Mouse (Mus musculus) lung, embryonic 14.5 days (tissue): ENCODE results near the gene Rgr. TPM values are rescaled to one million over a fixed set of nuclear protein-coding genes. Genes with fewer than 3 reads are reported as not detected.

ENCODE experiments used
- ATAC-seq: fragments of 200-750 bp; cut with Nextera tagmentation; 2 replicates; pipeline ENCODE4 v1.8.0; 2017; ENCODE audit warnings: mild to moderate bottlenecking, moderate TSS enrichment, moderate library complexity; ENCODE audit not compliant: insufficient read depth
- DNase-seq: peaks from one replicate; pipeline ENCODE4 v3.0.0-alpha.2; 2015
- H3K27ac ChIP-seq: fragments of 300-500 bp; sonication (generic); 2 replicates; pipeline ENCODE4 v1.5.1; 2014; ENCODE audit warnings: low read depth, mild to moderate bottlenecking, moderate library complexity
- H3K27me3 ChIP-seq: fragments of 300-500 bp; sonication (generic); 2 replicates; pipeline ENCODE4 v1.6.1; 2014; ENCODE audit warnings: low read length, control low read depth; ENCODE audit not compliant: insufficient read depth
- H3K36me3 ChIP-seq: fragments of 300-500 bp; sonication (generic); 2 replicates; pipeline ENCODE4 v1.6.1; 2014; ENCODE audit warnings: control low read depth; ENCODE audit not compliant: insufficient read depth
- H3K4me1 ChIP-seq: fragments of 300-500 bp; sonication (generic); 2 replicates; pipeline ENCODE4 v1.6.1; 2014; ENCODE audit warnings: antibody characterized with exemption, control low read depth; ENCODE audit not compliant: insufficient read depth
- H3K4me2 ChIP-seq: fragments of 300-500 bp; sonication (generic); 2 replicates; pipeline ENCODE4 v1.6.1; 2014; ENCODE audit warnings: mild to moderate bottlenecking
- H3K4me3 ChIP-seq: fragments of 300-500 bp; sonication (generic); 2 replicates; pipeline ENCODE4 v1.5.1; 2014; ENCODE audit warnings: low read depth, low read length
- H3K9ac ChIP-seq: fragments of 300-500 bp; sonication (generic); 2 replicates; pipeline ENCODE4 v1.6.1; 2014
- H3K9me3 ChIP-seq: fragments of 300-500 bp; sonication (generic); 2 replicates; pipeline ENCODE4 v1.6.1; 2016; ENCODE audit warnings: low read depth, low read length, control low read depth
- CTCF ChIP-seq: IDR thresholded peaks from 2 replicates; pipeline ENCODE4 v1.5.1; 2016; ENCODE audit warnings: antibody characterized with exemption, low read depth
- WGBS: fragments of 180-500 bp; shearing (Covaris S2); extraction: QIAGEN DNeasy Blood & Tissue Kit; methylation state at CpG from one replicate; pipeline ENCODE4 v1.1.7; 2014; 5-methylcytosine and 5-hydroxymethylcytosine counted together
- polyA plus RNA-seq: library from polyadenylated mRNA; unstranded; fragments of >200 nt; fragmentation: Nextera tagmentation; extraction: Ambion mirVana; gene quantifications from 2 replicates; pipeline ENCODE4 v1.2.1, GENCODE M21; 2014

Gene Rgr
- not detected in 2 replicates for polyA plus RNA-seq

GRCm38 (mm10) chr14:37048914-37049410 is at the start of gene Rgr:
Gene Rgr, minus strand, starts transcription at chr14:37048964.
- Histone ChIP-seq H3K36me3 (no peaks in the 10 kb centered on the region), H3K27me3 (no peaks in the 10 kb centered on the region), H3K9ac (no peak within 1 kb of the TSS), H3K4me2 (no peak within 1 kb of the TSS), H3K27ac (no peak within 1 kb of the TSS), H3K4me3 (no peak within 1 kb of the TSS), H3K4me1 (no peaks in the 10 kb centered on the region), H3K9me3 (no peaks in the 10 kb centered on the region)
- no peak for TF ChIP-seq CTCF
- WGBS, result 53% methylated on average over 1 of the region's 1 CpGs
- DNase-seq (no peak), ATAC-seq (no peak)

GRCm38 (mm10) chr14:37097956-37098530 is 49.3 kb upstream of the Rgr start, which contains the start of gene Cdhr1:
Gene Cdhr1, minus strand, starts transcription at chr14:37098347.
- Histone ChIP-seq H3K4me2 (peak within 1 kb of the TSS; percentile 48; the same call in 1 of the 2 replicates), H3K9me3 (no peaks in the 10 kb centered on the region), H3K27me3 (peaks cover 28% of the 10 kb centered on the region), H3K4me1 (no peaks in the 10 kb centered on the region), H3K36me3 (no peaks in the 10 kb centered on the region), H3K27ac (no peak within 1 kb of the TSS), H3K9ac (no peak within 1 kb of the TSS; the same call in 1 of the 2 replicates), H3K4me3 (peak within 1 kb of the TSS; percentile 14; the same call in 1 of the 2 replicates)
- under 1% methylated on average over 30 of the region's 30 CpGs for WGBS
- TF ChIP-seq CTCF, result no peak
- ATAC-seq (peak; percentile 31; the same call in 1 of the 2 replicates), DNase-seq (peak; percentile 8)

DNA sequence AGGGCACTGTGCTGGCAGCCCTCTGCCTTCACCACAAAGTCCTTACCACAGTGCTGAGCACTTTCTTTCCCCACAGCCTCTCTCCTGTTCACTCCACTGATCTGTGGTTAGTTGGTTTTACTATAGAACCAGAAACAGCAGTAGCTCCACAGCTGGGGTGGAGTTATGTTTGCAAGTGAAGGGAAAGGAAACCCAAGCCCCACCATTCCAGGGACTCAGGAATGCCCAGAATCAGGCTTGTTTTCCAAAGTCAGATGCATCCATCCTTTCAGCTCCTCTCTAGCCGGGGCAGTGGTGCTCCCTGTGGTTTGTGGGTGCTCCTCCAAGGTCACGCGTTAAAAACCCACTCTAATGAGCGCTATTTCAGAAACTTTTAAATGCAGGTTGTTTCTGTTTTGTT is 46.8 kb upstream of the Rgr start:
- Histone ChIP-seq H3K4me3 (no peak overlapping the region), H3K27ac (no peak overlapping the region), H3K4me2 (no peak overlapping the region), H3K9ac (no peak overlapping the region), H3K9me3 (no peaks in the 10 kb centered on the region), H3K27me3 (peaks cover 28% of the 10 kb centered on the region), H3K36me3 (no peaks in the 10 kb centered on the region), H3K4me1 (no peaks in the 10 kb centered on the region)
- WGBS, result 79% methylated on average over 4 of the region's 4 CpGs
- DNase-seq (no peak), ATAC-seq (no peak)
- TF ChIP-seq CTCF, result no peak

GRCm38 (mm10) chr14:37094436-37094835 is 45.7 kb upstream of the Rgr start:
- Histone ChIP-seq H3K36me3 (no peaks in the 10 kb centered on the region), H3K9ac (no peak overlapping the region), H3K9me3 (no peaks in the 10 kb centered on the region), H3K27ac (no peak overlapping the region), H3K4me3 (no peak overlapping the region), H3K4me2 (no peak overlapping the region), H3K4me1 (no peaks in the 10 kb centered on the region), H3K27me3 (peaks cover 25% of the 10 kb centered on the region)
- no peak for TF ChIP-seq CTCF
- 52% methylated on average over 6 of the region's 6 CpGs for WGBS
- no peak for ATAC-seq
- DNase-seq, result no peak

DNA sequence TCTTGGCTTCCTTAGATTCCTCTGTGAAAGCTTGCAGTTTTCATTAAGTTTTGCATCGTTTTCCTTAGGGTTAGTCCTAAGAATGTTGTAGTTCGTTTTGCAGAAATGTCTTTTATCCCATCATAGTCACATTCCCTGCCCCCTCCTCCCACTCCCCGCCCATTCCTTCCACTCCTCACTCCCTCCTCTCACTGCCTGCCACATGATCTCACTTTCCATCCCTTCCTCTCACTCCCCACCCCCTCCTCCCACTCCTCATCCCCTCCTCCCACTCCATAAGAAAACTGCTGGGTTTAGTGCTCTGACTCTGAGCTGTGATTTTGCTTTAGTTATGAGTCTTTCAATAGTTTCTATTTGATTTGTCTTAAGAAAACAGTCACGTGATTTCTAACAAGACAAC is 35.0 kb upstream of the Rgr start:
- Histone ChIP-seq H3K4me1 (no peaks in the 10 kb centered on the region), H3K27me3 (no peaks in the 10 kb centered on the region), H3K4me2 (no peak overlapping the region), H3K9ac (no peak overlapping the region), H3K4me3 (no peak overlapping the region), H3K27ac (no peak overlapping the region), H3K36me3 (no peaks in the 10 kb centered on the region), H3K9me3 (no peaks in the 10 kb centered on the region)
- ATAC-seq, result no peak
- no peak for TF ChIP-seq CTCF
- no peak for DNase-seq
- WGBS, result 19% methylated on average over 4 of the region's 4 CpGs

GRCm38 (mm10) chr14:37080724-37081123 is 32.0 kb upstream of the Rgr start:
- no peaks in the 10 kb centered on the region for H3K4me1 ChIP-seq
- TF ChIP-seq CTCF, result no peak
- H3K9ac ChIP-seq, result no peak overlapping the region
- DNase-seq, result no peak
- no peak overlapping the region for H3K4me3 ChIP-seq
- no peaks in the 10 kb centered on the region for H3K27me3 ChIP-seq
- no peak for ATAC-seq
- no peaks in the 10 kb centered on the region for H3K36me3 ChIP-seq
- no peak overlapping the region for H3K27ac ChIP-seq
- H3K9me3 ChIP-seq, result no peaks in the 10 kb centered on the region
- 86% methylated on average over 1 of the region's 1 CpGs for WGBS
- H3K4me2 ChIP-seq, result no peak overlapping the region

GRCm38 (mm10) chr14:37068516-37068915 is 19.8 kb upstream of the Rgr start:
- H3K27me3 ChIP-seq, result no peaks in the 10 kb centered on the region
- no peaks in the 10 kb centered on the region for H3K9me3 ChIP-seq
- no peak overlapping the region for H3K27ac ChIP-seq
- 15% methylated on average over 9 of the region's 9 CpGs for WGBS
- H3K36me3 ChIP-seq, result no peaks in the 10 kb centered on the region
- no peak overlapping the region for H3K4me2 ChIP-seq
- H3K9ac ChIP-seq, result no peak overlapping the region
- DNase-seq (peak; percentile 89), ATAC-seq (no peak)
- no peak for TF ChIP-seq CTCF
- H3K4me3 ChIP-seq, result no peak overlapping the region
- H3K4me1 ChIP-seq, result no peaks in the 10 kb centered on the region
